Mouse (Mus musculus) c-Kit-positive CD71-positive TER-119-negative erythroid progenitor cells, embryonic 14.5 days (primary cell): ENCODE data around the gene Asic2.
A peak's percentile ranks its signal among the peaks of the same experiment; 100 is the strongest.

Experiments
- DNase-seq: peaks from one replicate; pipeline ENCODE4 v3.0.0-alpha.2; 2013; ENCODE audit warnings: low read depth

The Asic2 gene

DNA sequence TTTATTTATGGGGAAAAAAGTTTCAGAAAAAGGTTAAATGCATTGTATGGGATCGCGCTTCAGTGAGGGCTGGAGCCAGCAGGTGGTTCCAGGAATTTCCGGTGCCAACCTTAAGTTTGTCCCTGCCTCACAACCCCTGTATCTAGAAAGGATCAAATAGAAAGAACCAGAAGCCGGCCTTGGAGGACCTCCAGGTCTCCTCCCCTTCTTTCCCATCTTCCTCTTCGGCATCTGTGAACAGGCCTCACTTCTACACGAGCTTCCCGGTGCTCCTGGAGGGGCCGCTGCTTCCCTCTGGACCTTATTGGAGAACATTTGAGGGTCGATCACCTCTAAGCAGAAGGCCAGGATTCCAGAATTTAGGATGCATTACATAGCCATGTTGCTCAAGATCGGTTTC, 1064.8 kb downstream of the Asic2 start:
- no peak for DNase-seq

DNA sequence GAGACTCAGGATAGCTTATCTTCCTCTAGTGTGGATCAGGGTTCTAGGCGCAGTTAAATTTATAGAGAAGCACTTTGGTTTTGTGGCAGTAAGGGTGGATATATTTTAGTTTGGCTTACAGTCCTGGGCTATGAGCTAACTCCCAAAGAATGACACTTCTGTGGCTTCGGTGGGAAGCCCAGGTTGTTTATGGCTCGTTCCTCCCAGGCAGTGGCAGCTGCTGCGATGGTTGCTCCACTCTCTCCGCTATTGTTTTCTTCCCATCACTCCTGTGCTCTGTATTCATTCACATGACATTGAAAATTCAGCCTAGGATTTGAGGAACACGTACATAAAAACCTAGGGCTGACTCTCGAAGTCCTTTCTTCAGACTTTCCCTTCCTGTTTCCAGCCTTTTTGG, 1065.6 kb downstream of the Asic2 start:
- no peak for DNase-seq

DNA sequence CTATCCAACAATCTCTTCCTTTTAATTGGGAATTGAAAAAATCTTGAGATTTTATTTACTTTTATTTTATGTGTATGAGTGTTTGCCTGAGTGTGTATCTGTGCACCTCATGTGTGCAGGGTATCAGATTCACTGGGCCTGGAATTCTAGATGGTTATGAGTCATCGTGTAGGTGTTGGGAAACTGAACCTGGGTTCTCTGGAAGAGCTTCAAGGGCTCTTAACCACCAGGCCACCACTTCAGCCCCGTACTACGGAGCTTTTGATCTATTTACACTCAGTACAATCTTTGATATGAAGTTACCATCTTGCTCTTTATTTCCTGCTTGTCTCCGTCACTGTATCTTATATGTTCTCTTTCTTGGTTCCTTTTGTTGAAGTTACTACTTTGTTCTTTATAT, 1067.7 kb downstream of the Asic2 start:
- DNase-seq = no peak

DNA sequence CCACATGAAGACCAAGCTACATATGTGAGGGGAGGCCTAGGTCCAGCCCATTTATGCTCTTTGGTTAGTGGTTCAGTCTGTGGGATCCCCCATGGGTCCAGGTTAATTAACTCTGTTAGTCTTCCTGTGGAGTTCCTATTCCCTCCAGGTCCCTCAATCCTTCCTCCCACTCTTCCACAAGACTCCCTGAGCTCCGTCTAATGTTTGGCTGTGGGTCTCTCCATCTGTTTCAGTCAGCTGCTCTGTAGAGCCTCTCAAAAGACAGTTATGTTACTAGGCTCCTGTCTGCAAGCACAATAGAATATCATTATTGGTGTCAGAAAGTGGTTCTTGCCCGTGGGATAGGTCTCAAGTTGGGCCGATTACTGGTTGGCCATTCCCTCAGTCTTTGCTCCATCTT, 1072.4 kb downstream of the Asic2 start:
- DNase-seq = no peak

DNA sequence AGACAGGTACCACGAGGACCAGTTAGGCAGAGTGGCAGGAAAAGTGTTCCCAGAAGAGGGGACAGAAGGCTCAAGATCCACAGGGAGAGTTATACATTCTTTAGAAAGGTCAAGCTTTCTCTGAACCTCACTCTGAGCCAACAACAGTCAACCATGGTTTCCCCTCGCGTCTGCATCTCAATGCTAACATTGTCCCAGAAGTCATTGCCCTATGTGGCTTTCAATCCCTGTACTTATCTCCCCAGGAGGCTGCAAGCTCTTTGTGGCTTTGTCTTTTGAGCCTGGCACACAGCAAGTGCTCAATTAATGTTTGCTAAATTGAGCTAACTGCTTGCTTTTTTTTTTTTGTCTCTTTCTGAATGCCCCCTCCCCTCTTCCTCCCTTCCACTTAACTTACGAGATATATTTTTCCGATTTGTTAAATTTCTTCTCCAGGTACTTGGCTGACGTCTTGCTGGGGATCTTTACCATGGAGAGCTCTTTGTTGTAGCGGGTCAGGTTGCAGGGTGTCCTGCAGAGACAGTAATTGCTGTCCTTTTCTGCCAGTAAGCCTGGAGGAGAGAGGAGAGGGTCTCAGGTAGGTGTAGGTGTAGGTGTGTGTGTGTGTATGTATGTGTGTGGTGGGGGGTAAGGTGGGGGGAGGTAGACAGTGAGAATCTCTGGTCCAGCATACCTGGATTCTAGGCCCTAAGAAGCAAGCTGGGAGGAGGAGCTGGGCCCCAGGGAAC, 1078.8 kb downstream of the Asic2 start:
- no peak for DNase-seq

DNA sequence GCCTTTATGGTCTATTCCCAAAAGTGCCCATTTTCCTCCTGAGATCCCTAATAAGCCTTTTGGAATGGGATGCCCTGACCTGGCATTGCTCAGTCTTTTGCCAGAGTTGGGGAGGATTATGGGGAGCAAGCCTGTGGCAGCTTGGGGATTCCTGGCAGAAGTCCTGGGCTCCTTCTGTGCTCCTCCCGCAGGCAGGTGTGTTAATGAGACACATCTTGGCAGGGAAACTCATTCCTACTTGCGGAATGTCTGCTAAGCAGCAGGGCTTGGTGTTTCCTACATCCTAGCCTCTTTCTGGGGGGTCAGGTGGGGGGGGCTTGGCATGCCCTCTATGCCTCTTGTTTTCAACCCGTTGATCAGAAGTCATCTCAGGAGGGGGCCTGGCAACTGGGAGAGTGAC, 1081.2 kb downstream of the Asic2 start:
- no peak for DNase-seq

DNA sequence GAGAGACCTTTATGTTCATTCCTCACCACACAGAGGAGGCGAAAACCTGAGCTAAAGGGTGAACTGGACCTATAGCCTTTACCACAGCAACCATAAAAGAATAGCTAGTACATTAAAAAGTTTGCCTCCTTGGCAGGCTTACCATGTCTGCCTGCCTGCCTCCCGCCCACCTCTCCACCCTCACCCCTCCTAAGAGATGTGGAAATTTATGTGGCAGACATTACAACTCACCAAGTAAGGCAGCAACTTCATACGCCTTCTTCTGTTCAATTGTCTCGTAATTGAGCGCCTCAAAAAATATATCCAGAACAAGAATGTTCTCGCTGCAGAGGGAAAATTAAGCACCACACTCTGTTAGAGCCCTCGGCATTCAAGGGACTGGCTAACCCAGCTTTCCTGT, 1081.9 kb downstream of the Asic2 start:
- DNase-seq = no peak

DNA sequence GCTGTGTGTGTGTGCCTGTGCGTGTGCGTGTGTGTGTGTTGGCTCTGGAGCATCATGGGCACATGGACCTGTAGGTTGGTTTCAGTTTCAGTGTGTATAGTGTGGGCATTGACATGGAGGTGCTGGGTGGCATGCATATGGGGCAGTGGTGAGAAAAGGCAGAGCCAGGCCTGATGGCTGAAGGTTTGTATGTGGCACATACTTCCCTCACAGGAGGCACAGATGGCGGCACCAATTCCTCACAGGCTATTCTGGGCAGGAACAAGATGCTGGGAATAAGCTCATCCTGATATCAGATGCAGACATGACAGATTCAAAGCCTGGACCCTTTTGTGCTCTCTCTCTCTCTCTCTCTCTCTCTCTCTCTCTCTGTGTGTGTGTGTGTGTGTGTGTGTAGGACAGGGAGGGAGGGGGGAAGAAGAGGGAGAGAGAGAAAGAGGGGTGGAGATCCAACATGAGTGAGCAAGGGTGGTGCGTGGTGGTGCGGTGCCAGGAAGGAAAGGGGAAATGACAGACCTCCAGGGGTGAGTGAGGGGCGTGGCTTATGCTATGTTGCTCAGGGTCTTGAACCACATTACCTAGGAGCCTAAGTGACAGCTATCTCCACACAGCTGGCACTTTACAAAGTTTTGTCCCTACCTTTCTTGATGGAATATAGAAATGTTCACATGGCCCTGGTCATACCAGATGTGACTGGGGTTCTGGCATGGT, 1083.6 kb downstream of the Asic2 start:
- DNase-seq = no peak

DNA sequence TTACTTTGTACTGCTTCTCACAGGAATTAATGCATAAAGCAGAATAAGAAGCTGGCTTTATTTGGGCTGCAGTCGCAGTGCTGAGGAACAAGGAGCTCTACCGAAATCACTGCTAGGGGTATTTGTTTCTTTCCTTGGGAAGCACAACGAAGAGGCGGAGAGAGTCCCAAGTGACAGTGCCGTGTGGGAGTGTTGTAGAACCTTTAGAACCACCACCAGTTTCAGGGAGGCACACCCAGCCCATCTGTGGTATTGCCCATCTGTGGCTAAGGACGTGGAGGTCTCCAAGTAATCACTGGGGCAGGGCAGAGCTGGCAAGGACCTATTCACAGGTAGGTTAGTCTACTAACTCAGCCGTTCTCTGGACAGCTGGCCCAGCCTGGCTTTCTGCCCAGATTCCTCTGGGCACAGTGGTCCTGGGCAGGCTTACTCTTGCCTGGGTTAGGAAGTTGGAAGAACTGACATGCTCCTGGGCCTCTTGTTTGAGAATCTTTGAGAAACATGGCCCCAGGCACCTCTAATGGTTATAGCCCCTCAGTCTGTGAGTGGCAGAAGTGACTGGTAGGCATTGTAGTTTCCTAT, 1085.9 kb downstream of the Asic2 start:
- no peak for DNase-seq

DNA sequence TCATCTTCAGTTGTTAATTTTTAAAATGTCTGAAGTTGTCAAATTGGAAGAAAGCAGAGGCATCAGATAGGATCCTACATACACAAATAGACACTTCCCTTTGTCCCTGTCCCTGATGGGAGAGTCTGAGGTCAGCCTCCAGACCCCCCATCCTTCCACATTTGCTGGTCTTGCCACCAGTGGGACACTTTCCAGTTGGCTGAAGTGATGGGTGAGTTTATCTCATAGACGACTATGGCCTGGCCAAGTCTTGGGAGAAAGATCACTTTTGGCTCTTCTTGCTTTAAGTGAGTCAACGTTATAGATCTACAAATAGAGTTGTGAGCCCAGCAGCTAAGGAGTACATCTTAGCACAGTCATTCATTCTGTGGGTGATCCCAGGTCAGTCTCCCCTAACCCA, 1090.2 kb downstream of the Asic2 start:
- DNase-seq = no peak

DNA sequence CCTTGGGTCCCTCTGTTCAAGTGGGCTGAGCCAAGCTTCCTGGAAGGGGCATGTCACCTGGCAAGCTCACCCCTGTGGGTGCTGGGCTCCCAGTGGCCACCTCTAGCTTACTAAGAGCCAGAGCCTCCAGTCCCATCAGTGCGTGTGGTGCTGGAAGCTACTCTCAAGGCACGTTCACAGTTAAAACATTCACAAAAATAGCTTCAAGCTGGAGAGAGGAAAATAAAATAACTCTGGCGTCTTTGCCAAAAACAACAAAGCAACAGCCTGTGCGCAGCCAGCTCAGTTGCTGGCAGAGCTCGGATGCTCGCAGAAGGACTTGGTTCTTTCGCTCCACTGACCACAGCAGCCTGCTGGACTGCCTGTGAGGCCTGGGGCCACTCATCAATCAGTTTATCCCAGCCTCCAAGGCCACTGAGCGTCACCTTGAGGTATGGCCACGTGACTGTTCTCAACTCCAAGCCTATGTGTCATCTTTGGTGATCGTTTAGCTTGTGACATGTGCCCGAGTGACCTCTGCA, 1091.1 kb downstream of the Asic2 start:
- DNase-seq = no peak

DNA sequence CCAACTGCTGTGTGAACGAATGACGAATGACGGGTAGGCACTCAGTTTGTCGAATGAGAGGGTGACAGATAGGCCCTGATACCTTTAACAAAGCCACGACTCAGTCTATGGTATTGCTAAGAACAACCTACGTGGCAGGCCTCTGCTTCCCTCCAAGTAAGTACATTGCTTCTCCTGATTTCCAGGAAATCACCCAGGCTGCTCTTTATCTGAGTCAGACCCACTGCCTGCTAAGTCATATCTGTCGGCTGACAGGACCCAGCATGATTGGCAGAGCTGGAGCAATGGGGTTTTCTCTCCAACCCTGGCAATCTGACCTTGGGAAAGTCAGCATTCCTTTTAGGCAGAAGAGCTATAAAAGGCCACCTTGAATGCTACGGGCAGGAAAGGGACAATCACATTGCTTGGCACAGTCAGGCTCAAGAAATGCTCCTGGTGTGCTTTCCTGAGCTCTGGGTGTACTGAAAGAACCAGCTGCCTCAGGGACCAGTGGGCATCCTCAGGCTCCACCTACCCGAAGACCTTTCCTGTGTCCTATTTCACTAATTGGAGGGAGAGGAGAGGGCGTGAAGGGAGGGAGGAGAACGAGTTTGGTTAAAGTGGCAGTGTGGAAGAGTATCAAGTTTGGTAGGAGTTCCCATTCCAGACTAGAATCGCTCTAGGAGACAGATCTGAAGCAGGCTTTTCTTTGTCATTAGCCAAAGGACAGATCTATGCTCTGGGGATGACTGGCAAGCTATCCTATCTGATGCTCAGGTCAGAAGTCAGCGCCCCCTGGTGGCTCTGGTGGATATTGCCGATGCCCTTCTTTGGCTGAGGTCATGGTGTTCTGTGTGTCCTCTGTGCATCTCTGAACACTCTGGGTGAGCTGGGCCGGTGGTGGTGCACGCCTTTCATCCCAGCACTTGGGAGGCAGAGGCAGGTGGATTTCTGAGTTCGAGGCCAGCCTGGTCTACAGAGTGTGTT, 1095.5 kb downstream of the Asic2 start:
- peak; percentile 78 for DNase-seq

DNA sequence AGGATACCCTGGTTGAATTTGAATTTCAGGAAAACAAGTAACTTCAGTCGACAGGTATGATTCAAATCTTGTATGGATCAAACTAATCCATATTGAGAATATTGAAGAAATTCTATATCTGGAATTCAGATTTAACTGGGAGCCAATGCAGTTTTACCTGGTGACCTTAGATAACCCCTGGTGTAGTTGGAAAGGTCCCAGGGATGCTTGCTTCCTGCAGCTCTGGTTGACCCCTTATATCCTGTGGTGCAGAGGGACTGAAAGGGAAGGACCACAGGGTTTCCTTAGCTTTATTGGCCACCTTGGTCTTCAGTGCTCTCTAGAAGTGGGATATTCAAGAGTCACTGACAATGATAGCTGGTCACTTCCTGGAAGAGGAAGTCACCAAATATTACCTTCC, 1100.2 kb downstream of the Asic2 start:
- no peak for DNase-seq

DNA sequence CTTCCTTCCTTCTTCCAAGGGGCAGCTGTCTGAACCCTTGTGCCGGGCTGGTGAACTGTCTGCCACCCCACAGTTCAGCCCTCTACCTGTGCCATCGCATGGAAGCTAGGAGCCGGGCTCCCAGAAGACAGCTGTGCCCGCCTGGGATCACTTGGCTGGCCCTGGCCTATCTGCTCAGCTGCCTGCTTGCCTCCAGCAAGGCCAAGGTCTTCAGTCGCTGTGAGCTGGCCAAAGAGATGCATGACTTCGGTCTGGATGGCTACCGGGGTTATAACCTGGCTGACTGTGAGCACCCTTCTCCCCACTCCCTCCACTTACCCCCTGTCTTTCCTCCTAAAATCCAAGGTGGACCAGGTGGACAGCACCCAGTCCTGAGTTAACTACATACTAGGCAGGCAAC, 1105.3 kb downstream of the Asic2 start:
- DNase-seq = no peak

DNA sequence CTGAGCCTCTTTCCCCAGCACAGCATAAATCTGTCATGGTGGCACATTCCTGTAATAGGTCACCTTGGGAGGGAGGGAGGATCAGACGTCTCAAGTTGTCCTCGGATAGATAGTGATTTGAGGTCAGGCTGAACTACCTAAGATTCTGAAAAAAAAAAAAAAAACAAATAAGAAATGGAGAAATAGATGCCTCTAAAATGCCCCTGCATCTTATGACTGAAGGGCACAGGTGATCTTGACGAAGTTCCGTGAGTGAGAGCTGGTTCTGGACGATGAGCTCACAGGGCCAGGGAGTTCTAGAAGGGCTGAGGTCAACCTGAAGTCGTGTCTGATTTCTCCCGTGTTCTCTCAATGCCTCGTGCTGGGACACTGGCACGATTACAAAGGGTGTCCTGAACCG, 1110.2 kb downstream of the Asic2 start, which contains the start of gene Spaca3:
Gene Spaca3, plus strand, starts transcription at position 301 of the 400 bp plus-strand sequence.
- DNase-seq = no peak

DNA sequence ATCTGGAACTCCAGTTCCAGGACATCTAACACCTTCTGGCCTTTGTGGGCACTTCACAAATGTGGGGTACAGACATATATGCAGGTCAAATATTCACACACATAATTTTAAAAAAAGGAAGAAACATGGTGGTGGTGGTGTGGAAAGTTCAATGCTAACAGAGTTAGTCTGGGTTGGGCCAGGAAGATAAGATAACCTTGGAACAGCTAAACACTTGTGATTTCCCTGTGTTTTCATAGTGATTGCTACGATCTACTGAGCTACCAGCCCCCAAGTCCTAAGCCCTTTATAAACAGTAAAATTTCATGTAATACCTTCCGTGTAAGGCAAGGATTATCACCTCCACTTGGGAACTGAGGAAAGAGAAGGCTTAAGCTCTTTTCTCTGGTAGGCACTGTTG, 1111.4 kb downstream of the Asic2 start:
- DNase-seq = no peak

DNA sequence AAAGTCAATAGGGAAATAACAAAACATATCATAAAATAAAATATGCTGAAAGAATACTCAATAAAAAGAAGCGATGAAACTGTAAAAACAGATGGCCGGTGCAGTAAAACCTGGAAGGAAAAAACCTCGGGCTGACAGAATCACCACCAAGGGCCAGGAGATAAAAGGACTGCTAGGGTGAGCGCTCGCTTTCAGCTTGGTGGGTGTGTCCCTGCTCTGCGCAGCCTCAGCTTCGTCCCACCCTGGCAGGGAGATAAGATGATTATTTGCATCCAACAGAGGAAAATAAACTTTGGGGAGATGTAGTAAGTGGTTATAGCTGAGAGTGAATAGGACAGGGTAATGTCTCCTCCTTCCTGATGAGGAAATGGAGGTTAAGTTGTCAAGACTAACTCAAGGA, 1113.3 kb downstream of the Asic2 start:
- DNase-seq = peak; percentile 29

DNA sequence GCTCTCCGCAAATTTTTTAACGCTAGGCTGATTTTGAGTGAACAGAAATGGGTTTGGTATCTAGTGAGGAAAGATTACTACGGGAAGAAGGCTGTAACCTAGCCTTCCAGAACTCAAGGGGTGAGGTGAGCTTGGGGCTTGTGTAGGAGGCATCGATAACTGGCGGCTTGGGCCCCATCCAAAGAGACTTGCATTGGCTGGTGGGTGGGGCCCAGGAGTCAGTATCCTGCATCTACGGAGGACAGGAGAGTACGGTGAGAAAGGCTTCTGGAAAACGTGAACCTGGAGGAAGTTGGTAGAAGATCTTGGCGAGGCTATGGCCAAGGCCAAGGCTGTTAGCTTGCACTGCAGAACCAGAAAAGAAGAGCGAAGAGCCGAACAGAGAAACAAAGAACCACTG, 1113.8 kb downstream of the Asic2 start:
- DNase-seq = no peak

DNA sequence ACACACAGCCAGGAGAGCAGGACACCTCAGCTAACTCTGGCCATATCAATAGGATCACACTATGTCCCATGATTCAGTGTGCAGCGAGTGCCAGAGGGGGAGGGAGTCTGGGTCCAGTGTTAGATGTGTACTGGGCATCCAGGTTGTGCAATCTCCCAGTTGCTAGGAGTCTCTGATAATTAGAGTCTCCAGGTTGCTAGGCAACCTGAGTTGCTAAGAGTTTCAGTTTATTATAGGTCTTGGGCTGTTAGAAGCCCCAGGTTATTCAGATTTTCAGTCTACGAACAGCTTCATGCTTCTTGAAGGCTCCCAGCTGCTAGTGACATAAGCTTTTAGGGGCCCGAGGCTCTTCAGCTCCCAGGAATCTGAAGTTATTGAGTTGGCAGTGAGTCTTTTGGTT, 1115.2 kb downstream of the Asic2 start:
- no peak for DNase-seq

DNA sequence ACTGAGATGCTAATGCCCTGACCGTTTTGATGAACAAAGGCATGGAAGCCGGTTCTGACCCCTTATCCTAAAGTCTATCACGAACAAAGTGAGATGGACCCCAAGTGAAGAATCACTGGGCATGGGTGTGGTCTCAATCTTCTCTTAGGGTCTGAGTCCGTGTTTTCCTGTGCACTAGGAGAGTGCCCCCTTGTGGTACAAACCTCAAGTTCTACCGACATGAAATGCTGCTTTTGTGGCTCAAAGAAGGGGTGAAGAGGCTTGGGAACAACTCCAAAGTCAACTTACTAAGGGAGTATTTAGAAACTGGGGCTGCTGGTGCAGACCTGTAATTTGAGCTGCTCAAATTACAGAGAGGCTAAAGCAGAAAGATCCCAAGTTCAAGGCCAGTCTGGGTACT, 1116.4 kb downstream of the Asic2 start:
- peak; percentile 29 for DNase-seq

DNA sequence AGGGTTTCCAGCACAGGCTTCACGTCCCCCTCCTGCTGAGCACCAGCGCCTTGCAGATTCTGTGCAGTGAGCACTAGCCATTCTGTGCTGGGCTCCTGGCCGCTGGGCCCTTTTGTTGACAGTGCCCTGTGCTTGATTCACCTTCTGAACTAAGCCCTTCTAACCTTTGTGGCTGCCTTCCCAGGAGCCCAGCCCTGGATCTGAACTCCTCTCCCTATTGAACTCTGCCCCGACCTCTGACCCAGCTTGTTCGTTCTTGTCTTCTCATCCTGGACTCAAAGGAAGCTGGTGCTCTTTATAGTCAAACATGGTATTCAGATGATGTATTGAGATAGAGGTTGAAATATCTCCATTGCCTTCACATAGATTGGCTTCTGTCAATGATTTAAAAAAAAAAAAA, 1120.1 kb downstream of the Asic2 start:
- DNase-seq = no peak

DNA sequence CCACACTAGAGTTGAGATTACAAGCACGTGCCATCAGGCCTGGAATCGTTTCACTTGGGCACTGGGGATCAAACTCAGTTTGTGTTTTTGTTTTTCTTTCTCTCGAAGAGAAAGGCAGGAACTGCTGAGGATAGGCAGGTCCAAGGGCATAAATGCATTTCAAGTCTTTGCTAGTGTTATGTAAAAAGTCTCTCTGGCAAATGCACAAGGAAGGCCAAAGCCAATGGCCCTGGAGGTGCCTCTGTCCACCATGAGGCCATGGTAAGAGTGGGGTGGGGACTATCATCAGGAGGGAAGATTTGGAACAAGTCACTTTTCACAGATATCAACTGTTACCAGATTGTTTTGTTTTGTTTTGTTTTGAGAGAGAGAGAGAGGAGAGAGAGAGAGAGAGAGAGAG, 1122.1 kb downstream of the Asic2 start:
- DNase-seq = no peak
